Mouse (Mus musculus): ENCODE data around the gene Ube2h. TPM values are rescaled to one million over a fixed set of nuclear protein-coding genes. Genes with fewer than 3 reads are reported as not detected.
"Not testable (repeated sequence)": the region's sequence is repeated elsewhere in the genome, so short reads cannot be mapped to it uniquely, and the experiment has no call there.

The Ube2h gene
- total RNA-seq, 1 experiment from 2014 or later: 137 TPM

- no peak for DNase-seq
Measured at GRCm38 (mm10) chr6:30243347-30244007, 60.9 kb downstream of the Ube2h start.

- no peak for DNase-seq
Measured at GRCm38 (mm10) chr6:30242928-30243327, 61.4 kb downstream of the Ube2h start.

GRCm38 (mm10) chr6:30240105-30240504 lies 64.2 kb downstream of the Ube2h start:
- DNase-seq: no peak

DNA sequence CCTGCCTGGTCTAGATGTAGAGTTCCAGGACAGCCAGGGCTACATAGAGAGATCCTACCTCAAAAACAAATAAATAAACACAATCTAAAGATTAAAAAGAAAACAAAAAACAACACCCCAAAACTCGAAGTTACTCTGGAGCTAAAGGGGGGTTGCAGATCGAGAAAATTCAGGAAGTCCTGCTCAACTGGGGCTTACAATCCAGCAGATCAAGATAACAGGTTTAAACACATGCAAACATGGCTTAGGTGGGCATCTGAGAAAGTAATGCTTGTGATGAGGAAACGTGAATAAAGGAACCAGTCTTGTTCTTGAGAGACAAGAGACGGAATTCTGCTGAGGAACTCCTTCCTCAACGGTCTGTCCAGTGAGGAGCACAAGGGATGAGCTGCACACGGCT lies 65.1 kb downstream of the Ube2h start:
- no peak for DNase-seq

- DNase-seq: no peak
Measured at GRCm38 (mm10) chr6:30238079-30238478, 66.3 kb downstream of the Ube2h start.

GRCm38 (mm10) chr6:30236564-30236963 lies 67.8 kb downstream of the Ube2h start:
- no peak for DNase-seq

- no peak for DNase-seq
Measured at GRCm38 (mm10) chr6:30231758-30232293, 72.5 kb downstream of the Ube2h start.

DNA sequence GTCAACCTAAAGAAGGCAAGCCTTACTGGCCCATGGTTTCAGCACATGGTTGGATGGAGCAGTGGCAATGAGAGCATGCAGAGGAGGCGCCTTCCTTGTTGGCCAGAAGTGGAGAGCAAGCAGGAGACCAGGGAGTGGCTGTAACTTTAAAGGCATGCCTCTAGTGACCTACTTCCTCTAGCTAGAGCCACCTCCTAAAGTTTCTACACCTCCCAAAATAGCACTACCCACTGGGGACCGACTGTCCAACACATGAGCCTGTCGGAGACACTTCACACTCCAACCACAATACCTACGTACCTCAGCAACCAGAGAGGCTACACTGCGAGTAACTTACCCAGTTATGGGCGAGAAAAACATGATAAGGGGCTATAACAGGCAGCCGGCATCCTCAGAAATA lies 74.1 kb downstream of the Ube2h start:
- no peak for DNase-seq

DNA sequence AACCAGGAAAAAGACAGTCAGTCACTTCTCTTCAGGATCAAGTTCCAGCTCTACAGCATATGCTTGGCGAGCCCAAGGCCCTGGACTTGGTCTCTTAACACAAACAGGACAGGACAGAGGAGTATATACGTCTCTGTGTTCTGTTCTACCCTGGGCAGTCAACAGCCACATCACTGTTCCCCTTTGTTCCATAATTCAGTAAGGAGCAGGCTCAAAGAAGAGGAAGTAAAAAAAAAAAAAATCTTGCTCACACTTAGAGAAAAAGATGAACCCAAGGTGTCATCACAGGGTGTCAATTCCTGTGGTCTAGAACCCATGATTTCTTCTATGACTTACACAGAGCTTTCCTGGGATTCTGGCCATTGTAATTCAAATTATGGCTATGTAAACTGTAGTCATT lies 75.4 kb downstream of the Ube2h start:
- DNase-seq: no peak

DNA sequence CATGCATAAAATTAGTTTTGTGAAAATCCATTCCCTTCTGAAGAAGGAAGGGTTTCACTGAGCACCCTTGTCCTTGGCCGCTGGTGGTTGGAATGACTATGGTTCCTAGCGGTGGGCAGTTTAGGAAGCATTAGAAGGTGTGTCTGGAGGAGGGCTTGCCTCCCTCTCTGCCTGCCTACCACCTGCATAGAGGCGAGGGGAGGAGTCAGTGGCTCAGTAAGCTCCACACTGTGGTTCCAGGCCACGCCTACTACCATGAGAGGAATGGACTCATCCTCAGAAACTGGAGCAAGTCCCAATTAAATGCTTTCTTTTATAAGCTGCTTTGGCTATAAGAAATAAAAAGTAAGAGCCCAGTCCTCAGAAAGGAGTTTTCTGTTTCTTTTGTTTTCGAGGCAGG lies 76.0 kb downstream of the Ube2h start:
- no peak for DNase-seq

DNA sequence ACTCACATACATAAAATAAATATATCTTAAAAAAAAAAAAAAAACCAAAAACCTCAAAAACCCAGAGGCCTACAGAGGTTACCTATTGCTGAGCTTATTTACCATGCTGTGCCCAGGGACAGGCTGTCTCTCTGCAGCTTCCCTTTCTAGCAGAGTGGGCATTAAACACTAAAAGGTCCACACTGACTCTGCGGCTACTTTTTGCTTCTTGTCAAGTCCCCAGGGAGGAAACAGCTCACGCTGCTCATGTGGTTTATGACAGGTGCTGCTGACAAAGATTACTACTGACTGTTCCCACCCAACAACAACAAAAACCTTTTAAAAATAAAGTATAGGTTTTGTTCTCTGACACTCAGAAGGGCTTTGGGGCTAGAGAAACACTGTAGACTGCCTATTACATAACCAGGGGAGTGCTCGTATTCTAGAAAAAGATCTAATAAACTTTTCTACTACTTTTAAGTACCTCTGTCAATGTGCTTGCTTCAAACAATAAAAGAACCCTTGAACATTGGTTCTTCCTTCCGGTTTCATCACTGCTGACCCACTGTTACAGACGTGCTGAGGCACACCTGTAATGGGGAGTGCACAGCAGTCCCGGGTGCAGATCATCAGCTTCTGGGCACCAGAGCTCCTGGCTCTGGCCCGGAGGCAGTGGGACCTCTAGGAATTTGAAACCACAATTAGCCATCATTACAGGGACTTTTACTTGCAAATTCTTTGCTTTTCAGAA lies 77.2 kb downstream of the Ube2h start:
- no peak for DNase-seq

GRCm38 (mm10) chr6:30224693-30225092 lies 79.6 kb downstream of the Ube2h start:
- no peak for DNase-seq

DNA sequence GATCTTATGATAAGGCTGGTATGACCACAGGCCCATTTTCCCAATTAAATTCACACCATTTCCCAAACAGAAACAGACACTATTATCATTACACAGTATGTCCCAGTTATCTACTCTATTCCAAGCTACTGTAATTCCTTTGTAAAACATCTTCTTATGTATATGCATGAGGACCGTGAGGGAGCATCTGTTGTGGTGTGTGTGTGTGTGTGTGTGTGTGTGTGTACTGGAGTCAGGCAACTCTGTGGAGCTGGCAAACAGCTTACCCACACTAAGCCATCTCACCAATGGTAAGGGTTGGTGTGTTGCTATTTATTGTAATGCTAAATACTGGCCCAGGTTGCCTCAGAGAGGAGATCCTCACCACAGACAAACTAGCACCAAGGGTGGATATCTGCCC lies 82.0 kb downstream of the Ube2h start:
- DNase-seq: no peak

DNA sequence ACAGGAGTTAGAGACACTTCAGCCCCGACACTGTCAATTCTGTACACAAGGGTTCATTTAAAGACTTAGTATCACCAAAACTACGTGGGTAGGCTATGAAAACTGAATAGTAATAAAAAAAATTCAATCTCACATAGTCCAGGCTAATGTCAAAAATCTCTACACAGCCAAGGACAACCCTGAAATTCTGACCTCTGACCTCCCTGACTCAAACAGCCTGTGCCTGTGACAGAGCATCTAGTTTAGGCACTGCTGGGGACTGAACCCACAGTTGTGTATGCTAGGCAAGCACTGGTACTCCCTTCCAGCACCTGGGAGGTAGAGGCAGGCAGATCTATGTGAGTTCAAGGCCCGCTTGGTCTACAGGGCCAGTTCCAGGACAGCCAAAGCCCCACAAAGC lies 86.8 kb downstream of the Ube2h start:
- no peak for DNase-seq

GRCm38 (mm10) chr6:30212468-30212867 lies 91.9 kb downstream of the Ube2h start:
- no peak for DNase-seq

DNA sequence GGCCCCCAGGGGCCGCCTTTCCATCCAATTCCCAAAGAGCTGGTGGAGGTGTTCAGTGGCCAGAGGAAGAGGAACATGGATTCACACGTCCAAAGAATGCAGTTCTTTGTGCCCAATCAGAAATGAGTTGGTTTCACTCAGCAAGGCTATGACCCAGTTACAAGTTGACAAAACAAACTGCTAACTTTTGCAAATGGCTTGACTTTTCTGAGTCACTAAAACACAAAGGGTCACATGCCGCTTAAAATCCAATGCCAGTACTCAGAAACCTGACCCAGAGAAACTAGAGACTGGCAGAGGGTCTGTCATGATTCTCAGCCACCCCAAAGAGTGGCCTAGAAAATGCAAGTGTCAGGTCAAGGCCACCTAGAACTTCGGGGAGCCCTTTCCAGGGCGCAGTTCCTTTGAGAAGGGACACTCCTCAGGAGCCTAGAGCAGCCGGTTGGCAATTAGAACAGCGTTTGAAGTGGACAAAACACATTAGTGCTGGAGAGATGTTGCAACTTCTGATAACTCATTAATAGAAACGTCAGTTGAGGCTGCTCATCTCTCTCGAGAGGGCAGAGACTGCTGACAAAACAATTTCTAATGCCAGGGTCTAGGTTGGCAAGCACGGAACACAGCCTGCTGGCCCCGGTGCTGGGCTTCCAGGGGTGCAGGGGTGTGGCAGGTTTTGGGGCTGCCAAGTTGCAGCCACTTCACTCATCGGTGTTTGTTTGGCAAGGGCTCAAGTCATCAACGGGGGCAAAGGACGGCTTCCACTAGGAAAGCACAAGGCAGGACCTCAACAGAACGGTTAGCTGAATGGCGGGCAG lies 92.5 kb downstream of the Ube2h start:
- DNase-seq: no peak

DNA sequence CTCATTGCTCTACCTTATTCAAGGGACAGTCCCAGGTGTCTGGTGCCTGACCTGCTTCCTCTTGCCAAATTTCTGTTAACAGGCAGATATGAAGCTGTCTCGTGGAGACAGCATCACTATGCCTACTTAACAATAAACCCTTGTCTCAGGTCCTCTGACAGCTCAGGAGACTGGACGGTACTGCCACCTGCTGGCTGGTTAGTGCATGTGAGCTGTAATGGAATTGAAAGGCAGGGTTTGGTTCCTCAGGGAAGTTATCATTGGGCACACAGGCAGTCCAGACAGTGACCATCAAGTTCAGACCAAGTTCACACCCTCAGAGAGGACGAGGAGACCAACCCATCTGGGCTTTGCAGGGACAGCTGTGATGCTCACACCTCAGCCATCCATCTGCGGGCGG lies 93.6 kb downstream of the Ube2h start:
- peak; percentile 70 for DNase-seq

- DNase-seq: no peak
Measured at GRCm38 (mm10) chr6:30208844-30209243, 95.5 kb downstream of the Ube2h start.

DNA sequence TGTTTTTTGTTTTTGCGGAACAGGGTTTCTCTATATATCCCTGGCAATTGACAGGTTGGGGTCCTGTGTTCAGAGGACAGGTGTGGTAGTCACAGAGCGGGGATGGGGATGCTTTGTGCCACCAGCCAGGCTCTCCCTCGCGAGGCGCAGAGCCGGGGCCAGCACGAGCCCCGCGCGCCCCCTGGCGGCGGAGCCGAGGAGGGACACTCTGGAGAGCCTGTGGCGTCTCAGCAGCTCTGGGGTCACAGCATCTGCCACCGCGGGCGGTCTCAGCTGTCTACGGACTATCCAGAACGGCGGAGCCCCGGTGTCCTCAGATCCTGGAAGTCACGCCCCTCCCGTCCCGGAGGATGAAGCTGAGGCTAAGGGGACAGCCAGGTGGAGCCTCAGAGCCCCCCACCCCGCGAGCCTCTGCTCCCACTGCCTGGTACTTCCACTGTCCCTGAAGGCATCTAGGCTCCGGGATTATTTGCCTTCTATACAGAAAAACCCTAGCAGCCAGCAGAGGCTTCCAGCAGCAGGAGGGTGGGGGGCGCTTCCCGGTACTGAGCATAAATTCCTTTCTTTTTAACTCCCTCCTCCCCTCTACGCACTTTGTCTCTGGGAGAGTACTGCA lies 98.6 kb downstream of the Ube2h start:
- DNase-seq: peak; percentile 81

GRCm38 (mm10) chr6:30205180-30205538 lies 99.2 kb downstream of the Ube2h start:
- not testable (repeated sequence) for DNase-seq

DNA sequence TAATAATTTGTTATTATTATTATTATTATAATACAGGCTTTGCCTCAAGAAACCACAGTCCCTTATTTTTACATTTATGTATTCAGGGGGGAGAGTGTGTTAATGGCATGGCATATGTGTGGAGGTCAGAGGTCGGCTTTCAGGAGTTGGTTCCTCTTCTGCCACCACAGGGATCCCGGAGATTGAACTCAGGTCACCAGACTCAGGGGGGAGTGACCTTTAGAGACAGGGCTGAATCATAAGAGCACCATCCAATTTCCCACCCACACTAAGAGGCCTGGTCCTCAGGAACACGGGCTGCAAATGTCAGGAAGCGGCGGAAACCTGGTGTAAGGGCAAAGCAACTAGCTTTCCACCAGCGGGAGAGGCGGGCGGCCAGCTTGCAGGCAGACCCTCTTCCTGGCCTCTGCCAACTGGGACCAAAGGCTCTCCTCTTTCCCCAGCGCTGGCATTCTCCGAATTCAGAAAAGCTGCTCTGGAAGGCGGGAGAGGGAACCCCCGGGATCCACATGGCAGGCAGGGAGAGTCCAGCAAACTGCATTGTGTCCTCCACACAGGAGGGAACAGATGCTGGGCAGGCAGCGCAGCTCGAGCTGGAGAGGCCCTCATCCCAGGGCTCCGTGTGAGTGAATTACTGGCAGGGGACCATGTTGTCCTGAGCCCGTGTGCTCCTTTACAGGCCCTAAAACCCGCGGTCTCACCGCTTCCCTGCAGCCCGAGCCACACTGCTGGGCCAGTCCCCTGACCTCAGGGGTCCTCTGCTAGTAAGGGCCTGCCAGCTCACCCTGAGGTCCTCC lies 99.8 kb downstream of the Ube2h start:
- DNase-seq: no peak

- DNase-seq: no peak
Measured at GRCm38 (mm10) chr6:30196143-30196542, 108.2 kb downstream of the Ube2h start.

All from adrenal gland, postnatal 25 days (tissue).